Mouse (Mus musculus) liver, embryonic 14.5 days (tissue): ENCODE results near the gene Islr.
A peak's percentile ranks its signal among the peaks of the same experiment; 100 is the strongest.

ENCODE experiments used
- CTCF ChIP-seq: IDR thresholded peaks from 2 replicates; pipeline ENCODE4 v1.5.1; 2016; ENCODE audit warnings: antibody characterized with exemption, low read depth, control low read depth
- EP300 ChIP-seq: IDR thresholded peaks from 2 replicates; pipeline ENCODE4 v1.6.1; 2016; ENCODE audit warnings: antibody characterized with exemption, low read depth

- TF ChIP-seq EP300, result no peak
- TF ChIP-seq CTCF, result peak; percentile 81
Measured at GRCm38 (mm10) chr9:58197781-58198701, 6.1 kb downstream of the Islr start.
